Mouse (Mus musculus) G1E (cell line): Measurements from ENCODE around the gene 5730455P16Rik.

ENCODE experiments used
- CTCF ChIP-seq: IDR thresholded peaks from 2 replicates; pipeline ENCODE4 v1.5.1; 2012; ENCODE audit warnings: low read depth, low read length, inconsistent platforms, mixed read lengths
- GATA1 ChIP-seq: IDR thresholded peaks from 2 replicates; pipeline ENCODE4 v1.6.1; 2012; ENCODE audit warnings: borderline replicate concordance, low read length, inconsistent platforms, mixed read lengths
- GATA2 ChIP-seq: IDR thresholded peaks from 2 replicates; pipeline ENCODE4 v1.6.1; 2012; ENCODE audit warnings: low read depth, low read length, inconsistent platforms, borderline replicate concordance
- TAL1 ChIP-seq: conservative IDR thresholded peaks from 2 replicates; pipeline ENCODE4 v1.6.1; 2012; ENCODE audit warnings: low read depth, low read length, inconsistent platforms, mixed read lengths

GRCm38 (mm10) chr11:80419743-80420142 is 41.9 kb upstream of the 5730455P16Rik start:
- TF ChIP-seq CTCF: no peak
- no peak for TF ChIP-seq GATA1
- TF ChIP-seq TAL1: no peak
- TF ChIP-seq GATA2: no peak
